In genomic region chr6:48626984-48627383, GRCm38 (mm10) we compare ENCODE assay signal across 8 mouse cellular contexts. TPM values are rescaled to one million over a fixed set of nuclear protein-coding genes. Genes with fewer than 3 reads are reported as not detected.
DNase-seq lines count a peak whose midpoint lies in the region; ATAC-seq lines count a peak whose summit lies in the region.

No protein-coding gene starts in this region.

- WGBS in forebrain, embryonic 15.5 days = under 1% methylated on average over 32 of the region's 32 CpGs
- under 1% methylated on average over 32 of the region's 32 CpGs for WGBS in liver, embryonic 15.5 days (ENCODE audit: insufficient replicate concordance)

- H3K4me2 ChIP-seq in forebrain, embryonic 15.5 days (replicated peaks) = peak overlapping the region; percentile 76
- H3K4me2 ChIP-seq in liver, embryonic 15.5 days = peak overlapping the region; percentile 69

- intact Hi-C loops in heart, postnatal 14 days (cut with DNase I) = no loop called here

- peak; percentile 81 for DNase-seq in ES-CJ7 (ENCODE audit: low read depth, low spot score)
- DNase-seq in c-Kit-positive CD71-positive TER-119-negative erythroid progenitor cells, embryonic 14.5 days (ENCODE audit: low read depth) = peak; percentile 13
- peak; percentile 50 to 57 for DNase-seq in heart, postnatal 14 days
- peak; percentile 85 to 86 for DNase-seq in kidney, postnatal 36 days
- peak; percentile 34 for DNase-seq in ovary, postnatal 14 days (ENCODE audit: low spot score)

- peak; percentile 36; the same call in 1 of the 2 replicates for ATAC-seq in forebrain, embryonic 15.5 days (replicated peaks)
- no peak for ATAC-seq in liver, embryonic 15.5 days (ENCODE audit: insufficient read depth)
- no peak for ATAC-seq in monocyte, adult 5-6 weeks (replicated peaks; ENCODE audit: insufficient number of reproducible peaks, low FRiP score, low TSS enrichment, poor library complexity, severe bottlenecking)

- peak overlapping the region; percentile 49 for H3K4me3 ChIP-seq in forebrain, embryonic 15.5 days
- H3K4me3 ChIP-seq in liver, embryonic 15.5 days (replicated peaks) = peak overlapping the region; percentile 42

- H3K27ac ChIP-seq in forebrain, embryonic 15.5 days (replicated peaks) = no peak overlapping the region
- H3K27ac ChIP-seq in liver, embryonic 15.5 days (replicated peaks) = no peak overlapping the region

- H3K4me1 ChIP-seq in forebrain, embryonic 15.5 days = peaks cover 19% of the 10 kb centered on the region
- H3K4me1 ChIP-seq in liver, embryonic 15.5 days (replicated peaks) = peaks cover 19% of the 10 kb centered on the region

- H3K9ac ChIP-seq in forebrain, embryonic 15.5 days (replicated peaks) = peak overlapping the region; percentile 50
- no peak overlapping the region for H3K9ac ChIP-seq in liver, embryonic 15.5 days

- H3K36me3 ChIP-seq in forebrain, embryonic 15.5 days = no peaks in the 10 kb centered on the region
- H3K36me3 ChIP-seq in liver, embryonic 15.5 days (replicated peaks) = no peaks in the 10 kb centered on the region

- H3K9me3 ChIP-seq in forebrain, embryonic 15.5 days = no peaks in the 10 kb centered on the region
- no peaks in the 10 kb centered on the region for H3K9me3 ChIP-seq in liver, embryonic 15.5 days (replicated peaks)

- peaks cover 18% of the 10 kb centered on the region for H3K27me3 ChIP-seq in forebrain, embryonic 15.5 days
- peaks cover 50% of the 10 kb centered on the region for H3K27me3 ChIP-seq in liver, embryonic 15.5 days

RNA-seq across cellular contexts. Expression of gene AI854703, which starts 0.4 kb away (rescaled TPM):
- polyA plus RNA-seq in forebrain, embryonic 15.5 days (2015; fragmentation: Nextera tagmentation; extraction: Ambion mirVana) = 10.1 and 11.2 TPM in 2 replicates
- total RNA-seq in heart, postnatal 14 days (2021) = under 1 TPM; 0.24 to 0.67 TPM
- 0.18 and 0.24 TPM in 2 replicates for polyA plus RNA-seq in liver, embryonic 15.5 days (2015; fragmentation: Nextera tagmentation; extraction: Ambion mirVana)
- 0.19 to 0.21 TPM in 2 of 3 replicates, not detected in the other for total RNA-seq in monocyte, adult 5-6 weeks (2017)

RNA-seq across cellular contexts. Expression of gene Gimap8, which starts 20.1 kb away (rescaled TPM):
- 0.33 and 0.42 TPM in 2 replicates for polyA plus RNA-seq in forebrain, embryonic 15.5 days (2015; fragmentation: Nextera tagmentation; extraction: Ambion mirVana)
- 10 to 100 TPM in 1 of 2 experiments, 1 to 10 TPM in 1; 8.6 to 11.0 TPM for total RNA-seq in heart, postnatal 14 days (2021)
- 0.81 and 0.92 TPM in 2 replicates for polyA plus RNA-seq in liver, embryonic 15.5 days (2015; fragmentation: Nextera tagmentation; extraction: Ambion mirVana)
- total RNA-seq in monocyte, adult 5-6 weeks (2017) = 132 to 417 TPM (median 134 TPM) in 3 replicates

RNA-seq across cellular contexts. Expression of gene Zfp775, which starts 25.1 kb away (rescaled TPM):
- polyA plus RNA-seq in forebrain, embryonic 15.5 days (2015; fragmentation: Nextera tagmentation; extraction: Ambion mirVana) = 15.8 and 20.5 TPM in 2 replicates
- total RNA-seq in heart, postnatal 14 days (2021) = 1 to 10 TPM; 8.2 to 8.3 TPM
- polyA plus RNA-seq in liver, embryonic 15.5 days (2015; fragmentation: Nextera tagmentation; extraction: Ambion mirVana) = 1.7 and 1.9 TPM in 2 replicates
- total RNA-seq in monocyte, adult 5-6 weeks (2017) = 2.6 to 2.8 TPM (median 2.6 TPM) in 3 replicates

RNA-seq across cellular contexts. Expression of gene Gm44965, which starts 33.2 kb away (rescaled TPM):
- not detected in 2 replicates for polyA plus RNA-seq in forebrain, embryonic 15.5 days (2015; fragmentation: Nextera tagmentation; extraction: Ambion mirVana)
- total RNA-seq in heart, postnatal 14 days (2021) = not detected
- not detected in 2 replicates for polyA plus RNA-seq in liver, embryonic 15.5 days (2015; fragmentation: Nextera tagmentation; extraction: Ambion mirVana)
- total RNA-seq in monocyte, adult 5-6 weeks (2017) = 7.7 TPM in 1 of 3 replicates, not detected in the others

RNA-seq across cellular contexts. Expression of gene Repin1, which starts 33.3 kb away (rescaled TPM):
- polyA plus RNA-seq in forebrain, embryonic 15.5 days (2015; fragmentation: Nextera tagmentation; extraction: Ambion mirVana) = 34.9 and 35.8 TPM in 2 replicates
- total RNA-seq in heart, postnatal 14 days (2021) = 10 to 100 TPM; 24.0 to 27.5 TPM
- polyA plus RNA-seq in liver, embryonic 15.5 days (2015; fragmentation: Nextera tagmentation; extraction: Ambion mirVana) = 9.9 and 12.4 TPM in 2 replicates
- total RNA-seq in monocyte, adult 5-6 weeks (2017) = 0.85 to 5.5 TPM (median 2.1 TPM) in 3 replicates

Comparison
In these comparisons a context has a peak if more than half of its experiments do, and no peak if none do; other contexts are left out.
1. DNase-seq: peak in every context shown above with its lines; median percentile 86 in kidney, postnatal 36 days; 81 in ES-CJ7; 54 in heart, postnatal 14 days; 34 in ovary, postnatal 14 days; 13 in c-Kit-positive CD71-positive TER-119-negative erythroid progenitor cells, embryonic 14.5 days.
2. RNA of gene Gimap8, which starts 20.1 kb away (total RNA-seq): 132 to 417 TPM in monocyte, adult 5-6 weeks; 8.6 to 11.0 TPM in heart, postnatal 14 days; every median in the first group is over 10 times any median in the second.